ENCODE assay signal across 10 mouse cellular contexts in genomic region chr1:162453578-162453977, GRCm38 (mm10). TPM values are rescaled to one million over a fixed set of nuclear protein-coding genes. Genes with fewer than 3 reads are reported as not detected.
DNase-seq lines count a peak whose midpoint lies in the region; ATAC-seq lines count a peak whose summit lies in the region.
"Had no signal": no experiment of that assay in that cellular context is flagged by ENCODE, and none has a peak within 500 bp of the region (broad histone marks: within the 10 kb centered on the region; RNA-seq: fewer than 3 reads in every experiment).

No protein-coding gene starts in this region.

- 67% methylated on average over 8 of the region's 8 CpGs for WGBS in heart, embryonic 10.5 days
- WGBS in hindbrain, embryonic 16.5 days = 32% methylated on average over 8 of the region's 8 CpGs

- no peak overlapping the region for H3K27ac ChIP-seq in heart, embryonic 10.5 days
- H3K27ac ChIP-seq in hindbrain, embryonic 16.5 days (ENCODE audit: low read depth, low read length) = no peak overlapping the region
- H3K27ac ChIP-seq: heart, embryonic 15.5 days had no signal

- ATAC-seq in hindbrain, embryonic 16.5 days = peak; percentile 54
- ATAC-seq: CD4-positive, CD25-positive, alpha-beta regulatory T cell, adult 4 months had no signal

- no peak overlapping the region for H3K9ac ChIP-seq in hindbrain, embryonic 16.5 days (ENCODE audit: low read depth, low read length)
- H3K9ac ChIP-seq: heart, embryonic 15.5 days had no signal

- peak overlapping the region; percentile 14; the same call in 1 of the 2 replicates for H3K4me2 ChIP-seq in hindbrain, embryonic 16.5 days (ENCODE audit: low read length)
- H3K4me2 ChIP-seq: heart, embryonic 15.5 days had no signal

- H3K36me3 ChIP-seq in heart, embryonic 10.5 days = no peaks in the 10 kb centered on the region
- H3K36me3 ChIP-seq in hindbrain, embryonic 16.5 days (ENCODE audit: control insufficient read depth, insufficient read depth, low read length) = no peaks in the 10 kb centered on the region
- H3K36me3 ChIP-seq: heart, embryonic 15.5 days had no signal

- no peaks in the 10 kb centered on the region for H3K27me3 ChIP-seq in heart, embryonic 10.5 days (ENCODE audit: insufficient read depth, poor library complexity, severe bottlenecking)
- H3K27me3 ChIP-seq in hindbrain, embryonic 16.5 days (replicated peaks; ENCODE audit: control insufficient read depth, insufficient read depth, low read length) = no peaks in the 10 kb centered on the region
- H3K27me3 ChIP-seq: heart, embryonic 15.5 days had no signal

- H3K4me1 ChIP-seq in heart, embryonic 10.5 days = peaks cover 4% of the 10 kb centered on the region; the same call in 1 of the 2 replicates
- H3K4me1 ChIP-seq in hindbrain, embryonic 16.5 days (ENCODE audit: control insufficient read depth, insufficient read depth, low read depth, low read length) = peaks cover 7% of the 10 kb centered on the region; the same call in 1 of the 2 replicates
- H3K4me1 ChIP-seq: heart, embryonic 15.5 days had no signal

- no peaks in the 10 kb centered on the region for H3K9me3 ChIP-seq in heart, embryonic 10.5 days
- H3K9me3 ChIP-seq in hindbrain, embryonic 16.5 days (ENCODE audit: control insufficient read depth, low read length) = no peaks in the 10 kb centered on the region
- H3K9me3 ChIP-seq: heart, embryonic 15.5 days had no signal

- peak; percentile 87 for DNase-seq in heart, adult 11 months
- DNase-seq in heart, embryonic 10.5 days (ENCODE audit: low spot score) = no peak
- DNase-seq in urinary bladder, postnatal 14 days (ENCODE audit: low spot score) = peak; percentile 18
- DNase-seq in urinary bladder, adult 2 months (ENCODE audit: low spot score) = no peak
- DNase-seq in retina, postnatal 1 day = peak; percentile 54
- DNase-seq in right cerebral cortex, postnatal 10 days (ENCODE audit: low spot score in 2 of 2) = no peak
- no peak for DNase-seq in spleen, postnatal 4 days (ENCODE audit: low spot score in 2 of 2)

- no peak overlapping the region for H3K4me3 ChIP-seq in heart, embryonic 10.5 days
- H3K4me3 ChIP-seq in hindbrain, embryonic 16.5 days (ENCODE audit: low read length) = no peak overlapping the region
- H3K4me3 ChIP-seq: heart, embryonic 15.5 days had no signal

RNA-seq across cellular contexts. Expression of gene Dnm3, which starts 24.3 kb away (rescaled TPM):
- polyA plus RNA-seq in heart, embryonic 10.5 days (2016; fragmentation: Nextera tagmentation; extraction: Ambion mirVana) = 1.2 and 3.6 TPM in 2 replicates
- 4.2 and 5.2 TPM in 2 replicates for polyA plus RNA-seq in urinary bladder, adult 2 months (2012; rRNA removed)
- polyA plus RNA-seq in hindbrain, embryonic 16.5 days (2015; fragmentation: Nextera tagmentation; extraction: Ambion mirVana) = 57.1 and 61.2 TPM in 2 replicates

Comparison
In these comparisons a context has a peak if more than half of its experiments do, and no peak if none do; other contexts are left out.
1. DNase-seq: peak in heart, adult 11 months (single experiment), urinary bladder, postnatal 14 days (single experiment) and retina, postnatal 1 day (single experiment); none in heart, embryonic 10.5 days (single experiment), urinary bladder, adult 2 months (single experiment), right cerebral cortex, postnatal 10 days (0 of 2) and spleen, postnatal 4 days (0 of 2).